Mouse (Mus musculus) left cerebral cortex, postnatal 25 days (tissue): ENCODE data around the gene Agtr1b. TPM values are rescaled to one million over a fixed set of nuclear protein-coding genes. Genes with fewer than 3 reads are reported as not detected.
A peak's percentile ranks its signal among the peaks of the same experiment; 100 is the strongest.

Experiments
- DNase-seq, 2 experiments: peaks; one replicate each; pipeline ENCODE4 v3.0.0; 2022; ENCODE audit warnings: low spot score in 2 of 2, mixed read lengths in 1 of 2
- intact Hi-C: fragments of 180-260 bp; cut with DNase I; formaldehyde crosslinking; loops from one replicate; pipeline ENCODE4 v1.15.1; 2025
- total RNA-seq, 2 experiments: library from RNA; stranded (reverse); gene quantifications; 2 replicates each; pipeline ENCODE4 v1.2.3; 2021

The Agtr1b gene
- total RNA-seq, result not detected

DNA sequence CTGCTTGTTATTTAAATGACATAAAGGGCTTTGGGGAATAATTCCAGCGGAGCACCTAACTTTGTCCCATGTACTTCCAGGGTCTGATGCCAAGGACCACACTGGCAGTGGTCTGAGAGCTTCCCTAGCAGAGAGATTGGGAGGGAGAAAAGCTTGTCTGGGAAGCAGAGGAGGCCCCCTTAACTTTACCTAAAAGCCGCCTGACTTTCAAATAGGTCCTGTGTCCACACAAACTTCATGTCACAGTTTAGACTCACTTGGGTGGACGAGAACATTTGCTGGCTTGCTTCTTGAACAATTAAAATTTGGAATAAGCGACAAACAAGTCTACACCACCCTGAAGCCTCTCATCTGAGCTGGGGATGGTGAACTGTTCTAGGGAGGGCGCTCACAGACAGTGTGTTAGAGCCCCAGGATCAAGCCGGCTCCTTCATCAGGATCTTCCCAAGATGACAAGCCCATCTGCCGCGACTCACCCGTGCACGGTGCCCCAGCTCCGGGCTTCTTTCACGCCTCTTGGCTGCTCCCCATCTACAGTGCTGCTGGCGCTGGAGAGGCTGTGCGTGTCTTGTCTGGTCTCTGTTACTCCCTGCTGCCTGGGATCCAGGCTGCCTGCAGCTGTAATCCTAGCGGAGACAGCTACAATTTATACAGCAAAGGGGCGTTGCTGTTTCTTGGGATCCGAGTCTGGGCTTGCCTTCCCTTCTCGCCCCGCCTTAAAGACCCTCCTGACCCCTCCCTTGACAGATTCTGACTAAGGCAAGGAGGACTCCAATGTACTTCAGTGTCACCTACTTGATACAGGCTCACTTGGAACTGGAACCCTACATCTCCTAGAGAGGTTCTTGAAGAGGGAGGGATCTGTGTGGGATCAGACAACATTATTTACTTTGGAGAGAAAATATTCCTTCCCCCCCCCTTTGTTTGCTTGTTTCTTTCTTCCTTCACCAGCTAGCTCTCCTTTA is at the start of gene Agtr1b:
Gene Agtr1b (minus strand): TSS at position 620 of the 965 bp plus-strand sequence.
- intact Hi-C loops, result no loop called here
- peak; percentile 4 to 6 for DNase-seq

DNA sequence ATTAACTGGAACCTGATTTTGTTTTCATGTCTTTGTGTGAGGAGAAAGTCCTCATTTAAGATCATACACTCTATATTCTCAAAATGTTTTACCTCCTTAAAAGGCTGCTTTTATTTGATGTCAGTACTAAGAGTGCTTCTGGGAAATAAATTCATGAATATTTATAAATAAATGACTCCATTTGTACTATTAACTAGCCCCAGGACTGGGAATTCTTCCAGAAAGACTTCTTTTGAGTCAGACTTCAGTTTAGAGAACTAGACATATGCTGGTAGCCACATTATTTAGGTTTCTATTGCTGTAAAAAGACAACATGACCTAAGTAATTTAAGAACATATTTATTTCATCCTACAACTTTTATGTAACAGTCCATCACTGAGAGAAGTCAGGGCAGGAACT is 13.4 kb downstream of the Agtr1b start:
- intact Hi-C loops, result no loop called here

DNA sequence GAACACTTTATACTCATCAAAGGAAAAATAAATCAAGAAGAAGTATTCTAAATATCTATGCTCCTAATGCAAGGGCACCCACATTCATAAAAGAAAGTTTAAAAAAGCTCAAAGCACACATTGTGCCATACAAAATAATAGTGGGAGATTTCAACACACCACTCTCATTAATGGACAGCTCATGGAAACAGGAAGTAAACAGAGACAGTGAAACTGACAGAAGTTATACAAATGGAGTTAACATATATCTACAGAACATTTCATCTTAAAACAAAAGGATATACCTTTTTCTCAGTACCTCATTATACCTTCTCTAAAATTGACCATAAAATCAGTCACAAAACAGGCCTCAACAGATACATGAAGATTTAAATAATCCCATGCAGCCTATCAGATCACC is 18.8 kb downstream of the Agtr1b start:
- intact Hi-C loops, result no loop called here
- DNase-seq, result no peak

More for the DNA sequence above, 13.4 kb downstream of the Agtr1b start:
- DNase-seq, result no peak

DNA sequence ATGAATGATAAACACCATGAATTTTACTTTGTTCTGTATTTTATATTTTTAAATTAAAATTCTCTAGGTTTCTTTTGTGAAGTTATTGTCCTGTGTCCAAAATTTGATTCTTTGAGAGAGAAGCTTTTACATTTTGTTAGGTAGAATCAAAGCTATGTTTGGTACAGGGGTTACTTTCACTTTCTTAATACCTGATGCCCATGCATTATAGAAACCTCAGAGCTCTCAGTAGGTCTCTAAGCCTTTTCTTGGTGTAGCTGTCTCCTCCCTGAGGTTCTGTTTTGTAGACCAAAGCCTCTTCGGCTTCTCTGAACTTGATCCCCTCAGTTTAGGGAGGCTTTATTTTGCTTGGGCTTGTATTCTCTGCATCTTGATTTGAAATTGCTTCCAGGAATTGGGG is 26.6 kb downstream of the Agtr1b start:
- no peak for DNase-seq

DNA sequence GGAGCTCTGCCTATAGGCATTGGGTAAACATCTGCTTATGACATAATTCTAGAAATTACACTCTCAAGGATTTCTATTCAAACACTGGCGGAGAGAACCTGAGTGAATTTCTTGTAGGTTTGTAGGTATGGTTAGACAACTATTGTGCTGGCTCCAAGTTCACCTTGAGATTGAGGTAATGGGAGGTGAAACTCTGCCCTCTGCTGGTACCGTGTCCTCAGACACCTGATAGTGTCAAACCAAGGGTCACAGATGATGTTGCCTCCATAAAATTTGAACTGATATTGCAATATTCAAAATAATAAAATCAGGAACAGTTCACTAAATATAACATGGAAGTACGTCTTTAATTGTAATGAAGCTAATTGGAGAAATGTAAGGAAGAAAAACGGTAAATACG is 32.3 kb downstream of the Agtr1b start:
- DNase-seq, result no peak
- intact Hi-C loops, result no loop called here

More for the DNA sequence above, 26.6 kb downstream of the Agtr1b start:
- intact Hi-C loops, result no loop called here

DNA sequence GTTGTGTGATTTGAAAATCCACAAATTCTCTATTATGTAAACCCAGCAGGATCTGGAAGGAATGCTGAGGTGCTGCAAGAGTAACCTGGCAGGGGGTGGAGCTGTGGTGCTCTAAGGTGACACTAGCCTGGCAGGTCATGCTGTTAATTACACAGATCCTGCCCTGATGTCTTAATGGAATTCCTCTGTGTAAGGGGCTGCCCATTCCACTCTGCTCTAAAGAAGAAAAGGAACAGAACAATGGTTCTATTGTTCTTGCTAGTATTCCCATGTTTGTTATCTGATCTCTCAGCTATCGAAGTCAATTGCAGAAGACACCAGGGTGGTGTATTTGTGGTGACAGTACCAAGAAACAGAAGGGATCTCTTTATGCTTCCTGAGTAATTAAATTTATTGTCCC is 49.7 kb downstream of the Agtr1b start:
- DNase-seq, result no peak
- intact Hi-C loops, result no loop called here

DNA sequence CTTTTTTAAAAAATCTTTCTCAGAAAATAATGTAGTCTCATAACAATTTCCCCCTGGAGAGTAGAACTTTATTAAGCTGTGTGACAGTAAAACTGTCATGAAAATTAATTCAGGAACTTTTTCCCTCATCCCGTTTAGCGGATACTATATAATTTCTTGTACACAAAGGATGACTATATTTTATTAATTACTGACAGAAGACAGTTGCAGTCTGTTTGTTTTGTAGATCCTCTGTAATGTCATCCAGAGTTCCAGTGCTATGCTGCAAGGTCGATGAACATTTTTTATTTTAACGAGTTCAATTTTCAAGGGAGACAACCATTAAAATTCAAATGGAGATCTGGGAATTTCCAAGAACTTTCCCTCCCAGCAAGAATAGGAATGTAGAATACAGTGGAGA is 57.8 kb downstream of the Agtr1b start:
- no peak for DNase-seq
- intact Hi-C loops, result no loop called here

DNA sequence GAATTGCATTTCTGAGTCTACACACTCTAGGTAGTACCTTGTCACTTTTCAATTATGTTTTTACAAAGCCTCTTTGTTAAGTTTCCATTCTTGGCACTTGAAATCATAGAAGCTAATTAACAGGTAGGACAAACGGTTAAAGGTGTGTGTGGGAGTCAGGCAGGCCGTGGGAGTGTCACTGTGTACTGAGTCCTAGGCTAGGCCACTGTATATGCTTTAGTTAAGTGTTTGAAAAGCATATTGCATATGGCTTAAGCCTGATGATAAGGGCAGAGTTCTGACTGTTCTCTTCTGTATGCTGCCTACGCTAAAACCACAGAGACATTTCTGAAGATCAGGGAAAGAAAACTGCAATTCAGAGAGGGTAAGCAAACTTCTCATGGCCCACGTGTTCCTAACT is 59.7 kb downstream of the Agtr1b start:
- intact Hi-C loops, result no loop called here
- no peak for DNase-seq

DNA sequence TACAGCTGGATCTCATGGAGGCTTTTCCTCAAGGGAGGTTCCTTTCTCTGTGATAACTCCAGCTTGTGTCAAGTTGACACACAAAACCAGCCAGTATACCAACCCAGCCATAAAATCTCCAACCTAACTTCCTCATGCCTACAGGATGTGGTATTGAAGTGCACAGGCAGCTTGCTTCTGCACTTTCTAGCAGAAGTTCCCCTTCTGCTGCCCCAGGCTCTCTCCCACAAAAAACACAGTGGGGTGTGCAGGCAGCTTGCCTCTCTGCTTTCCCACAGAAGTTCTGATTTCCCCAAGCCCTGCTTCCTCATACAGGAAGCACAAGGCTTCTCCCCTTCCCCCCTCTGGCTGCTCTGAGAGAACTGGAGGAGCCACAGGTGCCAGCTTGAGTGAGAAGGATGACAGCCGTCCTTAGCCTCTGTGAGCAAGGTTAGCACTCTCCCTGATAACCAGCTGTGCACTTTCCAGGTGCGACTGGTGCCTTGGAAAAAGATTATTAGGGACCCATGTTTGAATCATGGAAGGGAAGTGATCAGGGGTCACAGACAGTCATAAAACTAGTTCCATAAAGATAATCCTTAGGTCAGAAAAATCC is 62.1 kb downstream of the Agtr1b start:
- intact Hi-C loops, result no loop called here
- DNase-seq, result peak in 1 of 2 experiments; percentile 45

DNA sequence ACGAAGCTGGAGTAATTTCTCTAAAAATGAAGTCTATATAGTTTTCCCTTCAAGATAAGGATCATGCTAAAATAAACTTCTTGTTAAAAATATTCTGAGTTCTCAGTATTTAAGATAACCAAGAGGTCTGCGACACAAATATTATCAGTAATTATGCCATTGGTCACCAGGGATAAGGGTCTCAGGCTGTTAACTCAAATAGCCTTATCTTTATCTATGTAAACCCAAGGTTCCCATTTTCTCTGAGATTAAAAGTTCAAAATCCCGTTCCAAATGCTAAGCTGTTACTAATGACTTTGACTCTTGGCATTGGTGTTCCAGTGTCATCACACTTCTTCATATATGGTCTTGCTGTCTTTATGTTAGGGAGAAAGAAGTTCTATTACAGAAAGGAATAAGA is 71.4 kb downstream of the Agtr1b start:
- intact Hi-C loops, result no loop called here
- DNase-seq, result no peak

DNA sequence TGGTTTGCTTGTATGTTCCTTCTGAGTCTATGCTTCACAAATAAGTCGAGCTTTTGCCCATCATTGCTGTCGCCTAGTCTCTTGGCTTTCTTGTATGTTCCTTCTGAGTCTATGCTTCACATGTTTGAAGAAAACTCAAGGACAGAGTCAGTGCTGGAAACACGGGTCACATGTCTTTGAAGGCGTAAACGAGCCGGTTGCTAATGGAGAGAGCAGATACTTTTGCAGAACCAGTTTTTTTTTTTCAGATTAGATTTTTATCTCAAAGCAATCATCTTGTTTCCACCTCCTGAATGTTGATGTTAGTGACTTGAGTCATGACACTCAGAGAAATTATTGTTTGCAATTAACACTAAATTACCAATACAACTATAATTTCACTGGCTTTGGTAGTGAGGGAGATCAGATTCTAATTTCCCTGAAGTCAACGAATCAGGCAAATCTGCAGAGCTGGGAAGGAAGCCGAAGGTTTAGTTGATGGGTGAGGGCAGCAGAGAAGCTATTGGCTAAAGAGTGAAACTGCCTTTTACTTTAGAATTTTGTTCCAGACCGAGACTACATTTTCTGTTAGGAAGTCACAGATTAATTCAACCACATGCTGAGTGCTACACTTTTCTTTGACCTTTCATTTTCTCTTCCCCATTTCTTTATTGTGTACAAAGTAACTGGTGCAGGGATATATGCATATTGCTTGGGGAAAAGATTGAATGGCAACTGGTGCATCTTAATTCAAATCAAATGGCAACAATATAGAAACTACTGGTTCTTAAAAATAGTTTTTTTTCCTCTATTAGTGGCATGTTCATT is 72.2 kb downstream of the Agtr1b start:
- DNase-seq, result no peak
- intact Hi-C loops, result no loop called here

DNA sequence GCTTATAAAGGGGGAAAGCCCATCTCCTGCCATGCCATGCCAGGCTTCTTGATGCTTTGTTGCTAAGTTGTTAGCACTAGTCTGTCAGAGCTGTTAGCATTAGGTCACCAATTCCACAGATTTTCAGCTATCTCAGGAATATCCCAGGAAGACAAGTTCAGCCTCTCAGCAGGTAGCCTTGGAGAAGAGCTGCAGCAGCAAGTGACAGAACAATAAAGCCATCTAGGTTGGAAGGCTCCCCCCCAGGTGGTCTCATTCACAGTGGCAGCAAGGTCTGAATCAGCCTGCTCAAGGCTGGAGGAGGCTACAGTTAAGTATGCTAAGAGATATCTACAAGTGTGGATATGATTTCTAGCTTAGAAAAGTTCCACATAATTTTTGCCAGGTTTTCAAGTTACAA is 75.6 kb downstream of the Agtr1b start:
- intact Hi-C loops, result no loop called here
- no peak for DNase-seq

DNA sequence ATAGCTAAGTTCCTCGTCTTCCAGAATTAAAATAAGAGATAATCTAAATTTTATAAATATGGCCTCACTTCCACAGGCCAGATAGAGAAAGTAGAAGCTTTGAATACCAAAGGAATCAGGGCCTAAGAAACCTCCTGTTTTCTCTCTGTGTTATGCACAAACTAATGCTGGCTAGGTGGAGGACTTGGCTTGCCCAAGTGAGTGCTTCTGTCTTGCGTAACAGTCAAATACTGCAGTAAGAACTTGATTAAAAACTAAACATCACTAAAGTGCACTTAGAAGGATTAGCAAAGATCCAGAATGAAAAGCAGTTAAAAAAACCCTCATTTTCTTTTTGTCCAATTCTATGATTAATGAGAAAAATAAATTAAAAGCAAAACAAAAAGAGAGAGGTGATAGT is 78.2 kb downstream of the Agtr1b start:
- DNase-seq, result no peak
- intact Hi-C loops, result no loop called here

DNA sequence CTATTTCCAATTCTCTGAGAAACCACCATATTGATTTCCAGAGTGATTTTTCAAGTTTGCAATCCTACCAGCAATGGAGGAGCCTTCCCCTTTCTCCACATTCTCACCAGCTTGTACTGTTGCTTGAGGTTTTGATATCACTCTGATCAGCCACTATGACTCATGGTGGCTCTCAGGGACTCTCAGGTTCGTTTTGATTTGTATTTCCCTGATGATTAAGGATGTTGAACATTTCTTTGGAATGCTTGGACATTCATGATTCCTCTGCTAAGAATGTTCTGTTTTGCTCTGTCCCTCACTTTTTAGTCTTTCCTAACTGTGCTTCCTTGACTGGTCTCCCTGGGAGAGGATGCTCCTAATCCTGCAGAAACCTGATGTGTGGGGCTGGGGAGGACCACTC is 85.2 kb downstream of the Agtr1b start:
- intact Hi-C loops, result no loop called here

DNA sequence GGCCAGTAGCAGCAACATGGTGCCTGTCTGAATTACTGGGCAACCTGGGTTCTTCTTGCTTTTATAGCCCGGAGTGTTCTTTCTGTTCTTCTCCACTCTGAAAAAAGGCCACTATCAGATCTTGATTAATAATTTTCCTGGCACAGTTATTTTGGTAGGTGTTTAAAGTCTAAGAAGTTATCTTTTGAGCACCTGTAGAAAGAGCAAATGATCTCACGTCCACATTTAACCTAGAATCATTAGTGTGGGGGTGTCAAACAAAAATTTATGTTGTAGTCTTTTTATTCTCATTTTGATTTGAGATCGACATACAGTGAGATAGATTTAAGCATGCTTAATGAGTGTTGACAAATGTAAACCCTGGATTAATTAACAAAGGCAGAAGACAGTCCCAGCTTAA is 91.3 kb downstream of the Agtr1b start, which contains the start of gene Cpb1:
Gene Cpb1 (minus strand): TSS at position 101 of the 400 bp plus-strand sequence.
- intact Hi-C loops, result no loop called here
- DNase-seq, result no peak

More for the DNA sequence above, 85.2 kb downstream of the Agtr1b start:
- DNase-seq, result no peak

Other genes with a start within 250 kb of the Agtr1b start
- gene Gyg, start 211.9 kb downstream of the Agtr1b start, total RNA-seq, result 10 to 100 TPM; 30.4 to 30.9 TPM
- not detected for gene Cpa3, start 125.0 kb downstream of the Agtr1b start, total RNA-seq
- gene Cpb1, start 91.4 kb downstream of the Agtr1b start, total RNA-seq, result under 1 TPM in 1 of 2 experiments, not detected in 1; 0.34 TPM